Mouse (Mus musculus) forebrain, embryonic 14.5 days (tissue): ENCODE results near the gene Rilp. TPM values are rescaled to one million over a fixed set of nuclear protein-coding genes. Genes with fewer than 3 reads are reported as not detected.

Experiments
- ATAC-seq: fragments of 200-750 bp; cut with Nextera tagmentation; 2 replicates; pipeline ENCODE4 v1.8.0; 2017; ENCODE audit warnings: mild to moderate bottlenecking, moderate library complexity
- DNase-seq: peaks from one replicate; pipeline ENCODE4 v3.0.0-alpha.2; 2015; ENCODE audit warnings: low spot score
- H3K27ac ChIP-seq: fragments of 300-500 bp; sonication (generic); 2 replicates; pipeline ENCODE4 v1.5.1; 2014; ENCODE audit warnings: low read depth, mild to moderate bottlenecking, control low read depth, low read length, moderate library complexity
- H3K27me3 ChIP-seq: fragments of 300-500 bp; sonication (generic); replicated peaks from 2 replicates; pipeline ENCODE4 v1.6.1; 2014; ENCODE audit warnings: low read length, control low read depth, mixed read lengths; ENCODE audit not compliant: control insufficient read depth, insufficient read depth
- H3K36me3 ChIP-seq: fragments of 300-500 bp; sonication (generic); 2 replicates; pipeline ENCODE4 v1.6.1; 2014; ENCODE audit warnings: low read length, control low read depth; ENCODE audit not compliant: control insufficient read depth, insufficient read depth
- H3K4me1 ChIP-seq: fragments of 300-500 bp; sonication (generic); 2 replicates; pipeline ENCODE4 v1.6.1; 2014; ENCODE audit warnings: antibody characterized with exemption, low read length, control low read depth; ENCODE audit not compliant: control insufficient read depth, insufficient read depth
- H3K4me2 ChIP-seq: fragments of 300-500 bp; sonication (generic); 2 replicates; pipeline ENCODE4 v1.6.1; 2014; ENCODE audit warnings: mild to moderate bottlenecking, control low read depth, low read length
- H3K4me3 ChIP-seq: fragments of 300-500 bp; sonication (generic); 2 replicates; pipeline ENCODE4 v1.5.1; 2014; ENCODE audit warnings: low read depth, low read length, control low read depth
- H3K9ac ChIP-seq: fragments of 300-500 bp; sonication (generic); 2 replicates; pipeline ENCODE4 v1.6.1; 2014; ENCODE audit warnings: mild to moderate bottlenecking, low read length, control low read depth, moderate library complexity
- H3K9me3 ChIP-seq: fragments of 300-500 bp; sonication (generic); replicated peaks from 2 replicates; pipeline ENCODE4 v1.6.1; 2016; ENCODE audit warnings: low read length, control low read depth, mixed read lengths; ENCODE audit not compliant: control insufficient read depth
- WGBS: fragments of 180-500 bp; shearing (Covaris S2); extraction: QIAGEN DNeasy Blood & Tissue Kit; methylation state at CpG from one replicate; pipeline ENCODE4 v1.1.7; 2014; 5-methylcytosine and 5-hydroxymethylcytosine counted together
- polyA plus RNA-seq: library from polyadenylated mRNA; unstranded; fragments of >200 nt; fragmentation: Nextera tagmentation; extraction: Ambion mirVana; gene quantifications from 2 replicates; pipeline ENCODE4 v1.2.1, GENCODE M21; 2014

Gene Rilp
- polyA plus RNA-seq, 1 experiment from 2014 or later: 0.86 TPM

DNA sequence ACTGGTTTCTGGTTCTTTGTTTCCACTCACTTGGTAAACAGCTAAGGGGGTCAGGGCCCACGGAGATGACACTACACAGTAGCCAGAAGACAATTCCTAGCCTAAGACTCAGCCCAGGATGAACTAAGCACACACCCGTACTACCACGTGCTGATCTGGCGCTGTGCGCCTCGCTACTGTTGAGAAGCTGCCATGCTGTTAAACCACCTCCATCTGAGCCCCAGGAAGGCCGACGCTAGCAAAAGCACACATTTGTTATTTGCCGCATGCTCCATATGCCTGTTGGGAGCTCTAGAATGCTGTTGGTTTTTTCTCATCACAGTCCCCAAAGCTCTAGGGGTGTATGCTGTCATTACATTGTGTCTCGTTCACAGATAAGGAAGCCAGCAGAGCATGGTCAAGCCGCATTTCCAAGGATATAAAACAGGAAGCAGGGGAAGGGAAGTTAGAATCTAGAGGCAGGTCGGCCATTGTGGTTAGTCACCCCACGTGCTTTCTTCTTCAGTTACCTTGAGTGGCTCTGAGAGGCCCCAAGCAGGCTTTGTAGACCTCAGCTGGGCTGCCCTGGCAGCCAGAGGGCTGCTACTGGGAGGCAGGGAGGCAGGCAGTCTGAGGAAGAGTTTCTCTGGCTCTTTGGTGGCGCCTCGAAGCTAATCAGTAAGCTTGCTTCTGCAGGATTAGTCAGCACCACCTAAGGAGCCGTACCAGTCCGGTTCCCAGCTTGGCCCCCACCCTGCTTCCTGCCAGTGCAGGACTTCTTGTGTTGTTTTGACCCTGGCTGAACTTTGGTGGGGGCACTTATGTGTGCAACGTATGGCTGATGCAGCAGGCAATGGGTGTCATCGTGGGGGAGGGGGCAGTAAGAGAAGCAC, 31.1 kb downstream of the Rilp start:
- Histone ChIP-seq H3K27me3 (no peaks in the 10 kb centered on the region), H3K9me3 (no peaks in the 10 kb centered on the region), H3K4me1 (peaks cover 3% of the 10 kb centered on the region; the same call in 1 of the 2 replicates), H3K36me3 (peaks cover 12% of the 10 kb centered on the region; the same call in 1 of the 2 replicates), H3K4me2 (no peak overlapping the region), H3K9ac (no peak overlapping the region), H3K4me3 (no peak overlapping the region), H3K27ac (peak overlapping the region; percentile 54; the same call in 1 of the 2 replicates)
- WGBS: 73% methylated on average over 19 of the region's 19 CpGs
- ATAC-seq (peak; percentile 63; the same call in 1 of the 2 replicates), DNase-seq (peak; percentile 32)

GRCm38 (mm10) chr11:75544713-75545112, 34.8 kb downstream of the Rilp start:
- WGBS: 81% methylated on average over 9 of the region's 9 CpGs
- DNase-seq (no peak), ATAC-seq (no peak)
- H3K27me3 ChIP-seq: no peaks in the 10 kb centered on the region
- peaks cover 3% of the 10 kb centered on the region; the same call in 1 of the 2 replicates for H3K4me1 ChIP-seq
- no peak overlapping the region for H3K4me3 ChIP-seq
- no peak overlapping the region for H3K4me2 ChIP-seq
- peaks cover 23% of the 10 kb centered on the region for H3K36me3 ChIP-seq
- H3K9ac ChIP-seq: no peak overlapping the region
- no peaks in the 10 kb centered on the region for H3K9me3 ChIP-seq
- H3K27ac ChIP-seq: no peak overlapping the region

- Histone ChIP-seq H3K9ac (no peak overlapping the region), H3K27ac (no peak overlapping the region), H3K27me3 (no peaks in the 10 kb centered on the region), H3K4me2 (no peak overlapping the region), H3K4me1 (peaks cover 7% of the 10 kb centered on the region), H3K36me3 (peaks cover 23% of the 10 kb centered on the region), H3K4me3 (no peak overlapping the region), H3K9me3 (no peaks in the 10 kb centered on the region)
- no peak for ATAC-seq
- 79% methylated on average over 4 of the region's 4 CpGs for WGBS
- no peak for DNase-seq
Measured at GRCm38 (mm10) chr11:75546057-75546456, 36.2 kb downstream of the Rilp start.

DNA sequence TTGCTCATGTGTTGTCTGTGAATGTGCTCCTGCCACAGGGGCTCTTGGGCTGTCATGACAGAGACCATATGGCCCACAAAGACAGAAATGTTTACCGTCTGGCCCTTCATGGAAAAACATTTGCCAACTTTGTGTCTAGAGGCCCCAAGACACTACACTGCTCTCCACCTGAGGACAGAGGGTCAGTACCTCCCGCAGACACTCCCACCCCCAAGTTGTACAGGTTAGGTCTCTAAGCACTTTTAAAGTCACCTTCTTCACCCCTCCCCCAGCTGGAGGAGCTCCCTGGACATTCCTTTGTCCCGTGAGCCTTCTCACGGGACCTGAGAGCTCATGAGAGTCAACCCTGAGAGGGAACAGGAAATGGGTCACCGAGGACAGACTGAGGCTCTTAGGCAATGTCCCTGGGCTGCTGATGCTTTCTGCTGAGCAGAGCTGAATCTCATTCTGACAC, 39.8 kb downstream of the Rilp start:
- Histone ChIP-seq H3K4me1 (peaks cover 11% of the 10 kb centered on the region), H3K4me3 (no peak overlapping the region), H3K4me2 (no peak overlapping the region), H3K9ac (no peak overlapping the region), H3K27ac (no peak overlapping the region), H3K9me3 (no peaks in the 10 kb centered on the region), H3K27me3 (no peaks in the 10 kb centered on the region), H3K36me3 (peaks cover 23% of the 10 kb centered on the region)
- ATAC-seq: 0 out of 2 replicates have a peak, but pooled peaks have one; percentile 29
- DNase-seq: peak; percentile 23
- 56% methylated on average over 5 of the region's 5 CpGs for WGBS

DNA sequence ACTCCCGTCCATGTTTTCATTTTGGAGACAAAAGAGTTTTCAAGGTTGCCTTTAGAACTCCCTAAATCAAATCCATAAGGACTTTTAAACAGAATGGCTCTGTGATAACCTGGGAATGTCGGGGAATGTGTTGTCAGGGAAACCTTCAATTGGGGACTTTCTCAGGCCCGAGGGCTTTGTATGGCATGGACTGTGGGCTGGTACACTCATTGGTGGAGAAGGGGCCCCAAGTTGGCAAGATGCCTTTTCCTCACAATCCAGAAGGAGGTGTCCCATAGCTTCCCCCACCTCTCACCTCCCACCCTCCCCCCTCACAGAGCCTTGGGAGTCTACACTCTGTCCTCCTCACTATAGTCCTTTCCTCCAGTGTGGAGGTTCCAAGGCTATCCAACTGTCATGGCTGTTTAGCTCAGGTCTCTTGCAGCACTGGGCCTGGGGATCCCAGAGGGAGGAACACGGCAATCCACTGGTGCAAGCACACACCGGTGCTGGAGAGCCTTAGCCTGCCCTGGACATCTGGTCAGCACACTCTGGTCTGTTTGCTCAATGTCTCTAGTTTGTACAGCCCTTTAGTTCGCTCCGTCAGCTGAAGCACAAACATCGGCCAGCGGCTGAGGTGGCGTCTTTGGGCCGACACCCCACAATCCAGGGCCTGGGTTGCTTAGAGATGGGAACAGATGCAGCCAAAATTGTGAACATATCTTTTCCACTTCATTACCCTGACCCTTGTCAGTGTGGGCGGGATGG, 40.5 kb downstream of the Rilp start:
- no peak overlapping the region for H3K4me3 ChIP-seq
- no peak overlapping the region for H3K9ac ChIP-seq
- H3K4me1 ChIP-seq: peaks cover 11% of the 10 kb centered on the region
- DNase-seq (peak; percentile 25), ATAC-seq (peak; percentile 23; the same call in 1 of the 2 replicates)
- H3K9me3 ChIP-seq: no peaks in the 10 kb centered on the region
- H3K27ac ChIP-seq: no peak overlapping the region
- 52% methylated on average over 12 of the region's 12 CpGs for WGBS
- no peaks in the 10 kb centered on the region for H3K27me3 ChIP-seq
- H3K4me2 ChIP-seq: no peak overlapping the region
- H3K36me3 ChIP-seq: peaks cover 17% of the 10 kb centered on the region

GRCm38 (mm10) chr11:75551321-75551720, 41.4 kb downstream of the Rilp start:
- no peak for DNase-seq
- Histone ChIP-seq H3K9me3 (no peaks in the 10 kb centered on the region), H3K4me1 (peaks cover 11% of the 10 kb centered on the region), H3K4me2 (no peak overlapping the region), H3K36me3 (peaks cover 7% of the 10 kb centered on the region), H3K27ac (no peak overlapping the region), H3K4me3 (no peak overlapping the region), H3K27me3 (no peaks in the 10 kb centered on the region), H3K9ac (no peak overlapping the region)
- no peak for ATAC-seq
- 92% methylated on average over 5 of the region's 5 CpGs for WGBS

- H3K36me3 ChIP-seq: 0 out of 2 replicates have a peak, but pooled peaks cover 3% of the 10 kb centered on the region
- H3K4me3 ChIP-seq: no peak overlapping the region
- no peaks in the 10 kb centered on the region for H3K9me3 ChIP-seq
- peak overlapping the region; percentile 29; the same call in 1 of the 2 replicates for H3K9ac ChIP-seq
- DNase-seq (peak; percentile 53), ATAC-seq (no peak)
- H3K27me3 ChIP-seq: no peaks in the 10 kb centered on the region
- H3K4me2 ChIP-seq: no peak overlapping the region
- H3K27ac ChIP-seq: 0 out of 2 replicates have a peak overlapping the region, but pooled peaks have one; percentile 33
- WGBS: 66% methylated on average over 9 of the region's 9 CpGs
- H3K4me1 ChIP-seq: peaks cover 11% of the 10 kb centered on the region
Measured at GRCm38 (mm10) chr11:75551961-75552441, 42.1 kb downstream of the Rilp start.

DNA sequence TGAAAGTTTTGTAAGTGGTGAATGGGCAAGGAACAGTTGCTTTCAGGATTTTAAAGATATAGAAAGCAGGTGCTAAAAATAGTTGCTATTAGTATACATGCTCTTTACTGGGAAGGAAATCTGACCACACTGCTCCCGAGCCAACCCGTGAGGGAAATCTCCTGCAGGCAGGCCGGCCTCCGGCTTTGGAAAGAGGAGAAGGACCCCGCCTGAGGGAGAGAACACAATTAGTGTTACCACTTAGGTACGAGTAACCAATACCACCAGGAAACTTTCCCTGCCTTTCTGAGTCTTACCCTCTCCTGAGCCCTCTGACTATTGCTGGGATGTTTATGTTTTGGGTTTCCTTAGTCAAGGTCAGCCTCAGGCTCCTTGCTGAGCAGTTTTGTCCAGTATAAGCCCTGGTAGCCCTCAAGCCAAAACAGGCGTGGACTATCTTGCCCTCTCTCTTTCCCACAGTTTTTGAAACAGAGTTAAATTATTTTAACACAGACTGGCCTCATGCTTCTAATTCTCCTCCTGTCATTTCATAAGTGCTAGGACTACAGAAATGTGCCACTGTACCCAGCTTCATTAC, 43.1 kb downstream of the Rilp start:
- no peak for ATAC-seq
- no peak overlapping the region for H3K4me3 ChIP-seq
- H3K36me3 ChIP-seq: no peaks in the 10 kb centered on the region
- 40% methylated on average over 7 of the region's 7 CpGs for WGBS
- H3K9ac ChIP-seq: no peak overlapping the region
- H3K9me3 ChIP-seq: no peaks in the 10 kb centered on the region
- H3K4me1 ChIP-seq: peaks cover 11% of the 10 kb centered on the region
- H3K4me2 ChIP-seq: no peak overlapping the region
- H3K27ac ChIP-seq: no peak overlapping the region
- DNase-seq: no peak
- H3K27me3 ChIP-seq: no peaks in the 10 kb centered on the region
